Mouse (Mus musculus) lung, adult 2 months (tissue): ENCODE measurements around the gene Lmntd1.

ENCODE experiments used
- CTCF ChIP-seq: fragments of 200-500 bp; IDR thresholded peaks from 2 replicates; pipeline ENCODE4 v1.5.1; 2011; ENCODE audit warnings: mild to moderate bottlenecking, low read length, control low read depth; ENCODE audit not compliant: insufficient read depth
- POLR2A ChIP-seq: fragments of 200-500 bp; IDR thresholded peaks from 2 replicates; pipeline ENCODE4 v1.6.1; 2011; ENCODE audit warnings: low read depth, mild to moderate bottlenecking, control low read depth, low read length, borderline replicate concordance; ENCODE audit errors: extremely low read depth

- TF ChIP-seq POLR2A = no peak
- TF ChIP-seq CTCF = no peak
Measured at GRCm38 (mm10) chr6:145358001-145358400, 256.1 kb downstream of the Lmntd1 start.
